Mouse (Mus musculus): Measurements from ENCODE around the gene Ninj1. TPM values are rescaled to one million over a fixed set of nuclear protein-coding genes. Genes with fewer than 3 reads are reported as not detected.

Ninj1 gene
- polyA plus RNA-seq, 1 experiment from 2014 or later, result 54.5 TPM

- Histone ChIP-seq H3K9me3 (ENCODE audit: control insufficient read depth, low read depth, low read length) (no peaks in the 10 kb centered on the region), H3K9ac (replicated peaks; ENCODE audit: low read depth, low read length) (no peak overlapping the region), H3K36me3 (ENCODE audit: control insufficient read depth, insufficient read depth, low read length) (no peaks in the 10 kb centered on the region), H3K27me3 (ENCODE audit: control insufficient read depth, insufficient read depth, low read length) (no peaks in the 10 kb centered on the region), H3K4me2 (replicated peaks; ENCODE audit: low read depth, low read length) (no peak overlapping the region), H3K4me1 (ENCODE audit: control insufficient read depth, insufficient read depth, low read length) (no peaks in the 10 kb centered on the region), H3K27ac (ENCODE audit: low read length) (no peak overlapping the region), H3K4me3 (ENCODE audit: low read depth, low read length) (no peak overlapping the region)
- ATAC-seq (ENCODE audit: insufficient number of reproducible peaks, insufficient read depth, low FRiP score, low read depth), result no peak
- WGBS, result 62% methylated on average over 4 of the region's 4 CpGs
Observed at GRCm38 (mm10) chr13:49162722-49163121, 24.6 kb upstream of the Ninj1 start.

- Histone ChIP-seq H3K36me3 (ENCODE audit: control insufficient read depth, insufficient read depth, low read length) (no peaks in the 10 kb centered on the region), H3K4me3 (ENCODE audit: low read depth, low read length) (no peak overlapping the region), H3K9ac (replicated peaks; ENCODE audit: low read depth, low read length) (no peak overlapping the region), H3K9me3 (ENCODE audit: control insufficient read depth, low read depth, low read length) (no peaks in the 10 kb centered on the region), H3K27me3 (ENCODE audit: control insufficient read depth, insufficient read depth, low read length) (no peaks in the 10 kb centered on the region), H3K27ac (ENCODE audit: low read length) (no peak overlapping the region), H3K4me1 (ENCODE audit: control insufficient read depth, insufficient read depth, low read length) (no peaks in the 10 kb centered on the region), H3K4me2 (replicated peaks; ENCODE audit: low read depth, low read length) (no peak overlapping the region)
- 53% methylated on average over 7 of the region's 7 CpGs for WGBS
- ATAC-seq (ENCODE audit: insufficient number of reproducible peaks, insufficient read depth, low FRiP score, low read depth), result no peak
Observed at GRCm38 (mm10) chr13:49163645-49164044, 23.6 kb upstream of the Ninj1 start.

- no peaks in the 10 kb centered on the region for H3K36me3 ChIP-seq (ENCODE audit: control insufficient read depth, insufficient read depth, low read length)
- H3K27ac ChIP-seq (ENCODE audit: low read length), result no peak overlapping the region
- H3K4me1 ChIP-seq (ENCODE audit: control insufficient read depth, insufficient read depth, low read length), result no peaks in the 10 kb centered on the region
- no peak overlapping the region for H3K9ac ChIP-seq (replicated peaks; ENCODE audit: low read depth, low read length)
- no peak overlapping the region for H3K4me3 ChIP-seq (ENCODE audit: low read depth, low read length)
- no peaks in the 10 kb centered on the region for H3K27me3 ChIP-seq (ENCODE audit: control insufficient read depth, insufficient read depth, low read length)
- no peak for ATAC-seq (ENCODE audit: insufficient number of reproducible peaks, insufficient read depth, low FRiP score, low read depth)
- WGBS, result 57% methylated on average over 9 of the region's 9 CpGs
- H3K4me2 ChIP-seq (replicated peaks; ENCODE audit: low read depth, low read length), result no peak overlapping the region
- H3K9me3 ChIP-seq (ENCODE audit: control insufficient read depth, low read depth, low read length), result no peaks in the 10 kb centered on the region
Observed at GRCm38 (mm10) chr13:49167081-49167480, 20.2 kb upstream of the Ninj1 start.

GRCm38 (mm10) chr13:49169448-49170207, 17.7 kb upstream of the Ninj1 start:
- Histone ChIP-seq H3K9ac (replicated peaks; ENCODE audit: low read depth, low read length) (no peak overlapping the region), H3K9me3 (ENCODE audit: control insufficient read depth, low read depth, low read length) (no peaks in the 10 kb centered on the region), H3K27ac (ENCODE audit: low read length) (no peak overlapping the region), H3K4me1 (ENCODE audit: control insufficient read depth, insufficient read depth, low read length) (no peaks in the 10 kb centered on the region), H3K27me3 (ENCODE audit: control insufficient read depth, insufficient read depth, low read length) (no peaks in the 10 kb centered on the region), H3K4me3 (ENCODE audit: low read depth, low read length) (no peak overlapping the region), H3K36me3 (ENCODE audit: control insufficient read depth, insufficient read depth, low read length) (no peaks in the 10 kb centered on the region), H3K4me2 (replicated peaks; ENCODE audit: low read depth, low read length) (no peak overlapping the region)
- peak; percentile 80 for ATAC-seq (ENCODE audit: insufficient number of reproducible peaks, insufficient read depth, low FRiP score, low read depth)
- 16% methylated on average over 17 of the region's 17 CpGs for WGBS

GRCm38 (mm10) chr13:49170623-49171022, 16.7 kb upstream of the Ninj1 start:
- 87% methylated on average over 11 of the region's 11 CpGs for WGBS

GRCm38 (mm10) chr13:49171729-49172128, 15.6 kb upstream of the Ninj1 start:
- Histone ChIP-seq H3K36me3 (ENCODE audit: control insufficient read depth, insufficient read depth, low read length) (no peaks in the 10 kb centered on the region), H3K27ac (ENCODE audit: low read length) (no peak overlapping the region), H3K4me3 (ENCODE audit: low read depth, low read length) (no peak overlapping the region), H3K4me2 (replicated peaks; ENCODE audit: low read depth, low read length) (no peak overlapping the region), H3K4me1 (ENCODE audit: control insufficient read depth, insufficient read depth, low read length) (no peaks in the 10 kb centered on the region), H3K9me3 (ENCODE audit: control insufficient read depth, low read depth, low read length) (no peaks in the 10 kb centered on the region), H3K27me3 (ENCODE audit: control insufficient read depth, insufficient read depth, low read length) (no peaks in the 10 kb centered on the region), H3K9ac (replicated peaks; ENCODE audit: low read depth, low read length) (no peak overlapping the region)
- no peak for ATAC-seq (ENCODE audit: insufficient number of reproducible peaks, insufficient read depth, low FRiP score, low read depth)
- 76% methylated on average over 1 of the region's 1 CpGs for WGBS

More at GRCm38 (mm10) chr13:49170623-49171022, 16.7 kb upstream of the Ninj1 start:
- Histone ChIP-seq H3K36me3 (ENCODE audit: control insufficient read depth, insufficient read depth, low read length) (no peaks in the 10 kb centered on the region), H3K9ac (replicated peaks; ENCODE audit: low read depth, low read length) (no peak overlapping the region), H3K27ac (ENCODE audit: low read length) (no peak overlapping the region), H3K4me2 (replicated peaks; ENCODE audit: low read depth, low read length) (no peak overlapping the region), H3K4me1 (ENCODE audit: control insufficient read depth, insufficient read depth, low read length) (no peaks in the 10 kb centered on the region), H3K4me3 (ENCODE audit: low read depth, low read length) (no peak overlapping the region), H3K27me3 (ENCODE audit: control insufficient read depth, insufficient read depth, low read length) (no peaks in the 10 kb centered on the region), H3K9me3 (ENCODE audit: control insufficient read depth, low read depth, low read length) (no peaks in the 10 kb centered on the region)
- no peak for ATAC-seq (ENCODE audit: insufficient number of reproducible peaks, insufficient read depth, low FRiP score, low read depth)

- no peaks in the 10 kb centered on the region for H3K36me3 ChIP-seq (ENCODE audit: control insufficient read depth, insufficient read depth, low read length)
- H3K4me2 ChIP-seq (replicated peaks; ENCODE audit: low read depth, low read length), result no peak overlapping the region
- no peak overlapping the region for H3K27ac ChIP-seq (ENCODE audit: low read length)
- no peak overlapping the region for H3K9ac ChIP-seq (replicated peaks; ENCODE audit: low read depth, low read length)
- WGBS, result 91% methylated on average over 7 of the region's 7 CpGs
- no peaks in the 10 kb centered on the region for H3K9me3 ChIP-seq (ENCODE audit: control insufficient read depth, low read depth, low read length)
- ATAC-seq (ENCODE audit: insufficient number of reproducible peaks, insufficient read depth, low FRiP score, low read depth), result no peak
- no peak overlapping the region for H3K4me3 ChIP-seq (ENCODE audit: low read depth, low read length)
- no peaks in the 10 kb centered on the region for H3K4me1 ChIP-seq (ENCODE audit: control insufficient read depth, insufficient read depth, low read length)
- no peaks in the 10 kb centered on the region for H3K27me3 ChIP-seq (ENCODE audit: control insufficient read depth, insufficient read depth, low read length)
Observed at GRCm38 (mm10) chr13:49172335-49172734, 14.9 kb upstream of the Ninj1 start.

- Histone ChIP-seq H3K36me3 (ENCODE audit: control insufficient read depth, insufficient read depth, low read length) (no peaks in the 10 kb centered on the region), H3K4me2 (replicated peaks; ENCODE audit: low read depth, low read length) (no peak overlapping the region), H3K9ac (replicated peaks; ENCODE audit: low read depth, low read length) (no peak overlapping the region), H3K4me1 (ENCODE audit: control insufficient read depth, insufficient read depth, low read length) (no peaks in the 10 kb centered on the region), H3K4me3 (ENCODE audit: low read depth, low read length) (no peak overlapping the region), H3K27ac (ENCODE audit: low read length) (no peak overlapping the region), H3K9me3 (ENCODE audit: control insufficient read depth, low read depth, low read length) (no peaks in the 10 kb centered on the region), H3K27me3 (ENCODE audit: control insufficient read depth, insufficient read depth, low read length) (no peaks in the 10 kb centered on the region)
- 5% methylated on average over 12 of the region's 12 CpGs for WGBS
- peak; percentile 76 for ATAC-seq (ENCODE audit: insufficient number of reproducible peaks, insufficient read depth, low FRiP score, low read depth)
Observed at GRCm38 (mm10) chr13:49172971-49173596, 14.2 kb upstream of the Ninj1 start.

All from stomach, embryonic 14.5 days (tissue).